Mouse (Mus musculus) adrenal gland, adult (tissue): Measurements from ENCODE around the gene Pgpep1.

Experiments
- DNase-seq, 2 experiments: peaks; one replicate each; pipeline ENCODE4 v3.0.0; 2022 to 2023; ENCODE audit warnings: low spot score in 1 of 2; ENCODE audit not compliant: inconsistent age in 2 of 2

The Pgpep1 gene

DNA sequence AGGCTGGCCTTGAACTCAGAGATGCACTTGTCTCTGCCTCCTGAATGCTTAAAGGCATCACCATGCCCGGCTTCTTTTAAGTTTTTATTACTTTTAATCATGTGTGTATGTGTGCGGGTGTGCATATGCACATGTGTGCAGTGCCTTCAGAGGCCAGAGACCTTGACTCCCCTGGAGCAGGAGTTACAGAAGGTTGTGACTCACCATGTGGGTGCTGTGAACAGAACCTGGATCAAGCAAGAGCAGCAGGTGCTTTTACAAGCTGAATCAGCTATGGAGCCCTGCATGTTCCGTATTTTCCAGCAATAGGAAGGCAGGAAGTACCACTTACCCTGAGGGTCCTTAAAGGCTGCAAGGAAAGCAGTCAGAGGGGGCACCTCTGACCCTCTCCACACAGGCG, 31.0 kb upstream of the Pgpep1 start:
- no peak for DNase-seq

DNA sequence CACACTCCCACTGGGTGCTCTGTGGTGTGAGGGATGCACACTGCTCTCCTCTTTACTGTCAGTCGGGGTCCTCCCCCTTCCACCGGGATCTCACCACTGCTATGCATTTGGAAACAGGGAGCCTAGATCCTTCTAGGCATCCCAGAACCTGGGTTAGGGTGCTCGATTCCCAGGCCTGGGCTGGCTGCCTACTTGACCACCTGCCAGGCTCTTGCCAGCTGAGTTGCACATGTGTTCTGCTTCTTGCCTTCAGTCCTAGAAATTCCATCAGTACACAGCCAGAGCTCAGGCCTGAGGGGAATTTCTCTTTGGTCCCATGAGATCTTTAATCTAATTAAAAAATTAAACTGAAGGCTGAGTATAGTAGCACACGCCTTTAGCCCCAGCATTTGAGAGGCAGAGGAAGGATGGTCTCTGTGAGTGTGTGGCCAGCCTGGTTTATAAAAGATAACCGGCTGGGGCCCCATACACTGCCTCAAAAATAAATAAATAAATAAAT, 29.8 kb upstream of the Pgpep1 start:
- no peak for DNase-seq

DNA sequence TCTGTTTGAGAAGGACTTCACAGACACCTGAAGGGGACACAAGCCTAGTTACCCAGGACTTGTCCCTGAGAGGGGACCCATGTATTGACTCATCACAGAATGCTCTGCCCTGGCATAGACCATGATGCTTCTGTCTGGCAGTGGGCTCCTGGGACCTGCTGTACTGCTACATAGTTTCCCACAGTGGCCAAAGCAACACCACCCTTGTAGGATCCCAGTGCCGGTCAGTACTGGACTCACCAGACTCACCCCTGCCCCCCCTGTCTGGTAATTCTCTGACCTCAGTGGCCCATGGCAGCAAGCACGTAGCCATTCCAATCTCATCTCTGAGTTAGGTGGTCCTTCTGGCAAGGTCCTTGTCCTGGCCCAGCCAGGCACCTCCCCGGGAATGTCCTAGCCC, 27.9 kb upstream of the Pgpep1 start:
- DNase-seq = no peak

DNA sequence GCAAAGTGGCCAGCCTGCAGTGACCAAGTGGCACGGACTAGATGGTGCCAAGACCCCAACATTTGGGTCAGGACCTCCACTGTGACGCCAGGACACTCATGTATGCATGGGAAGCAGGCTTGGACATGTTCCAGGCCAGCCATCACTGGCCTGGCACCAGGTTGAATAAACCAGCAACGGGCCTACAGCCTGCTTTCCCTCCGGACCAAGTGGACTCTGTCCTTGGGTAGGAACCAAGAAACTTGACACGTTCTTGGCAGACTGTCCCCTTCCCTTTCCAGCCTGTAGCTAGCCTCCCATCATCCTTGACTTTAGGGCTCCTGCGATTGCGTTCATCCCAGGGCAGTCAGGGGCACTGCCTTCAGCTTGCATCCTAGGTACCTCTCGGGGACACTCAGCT, 27.4 kb upstream of the Pgpep1 start:
- DNase-seq = peak; percentile 90 to 96

DNA sequence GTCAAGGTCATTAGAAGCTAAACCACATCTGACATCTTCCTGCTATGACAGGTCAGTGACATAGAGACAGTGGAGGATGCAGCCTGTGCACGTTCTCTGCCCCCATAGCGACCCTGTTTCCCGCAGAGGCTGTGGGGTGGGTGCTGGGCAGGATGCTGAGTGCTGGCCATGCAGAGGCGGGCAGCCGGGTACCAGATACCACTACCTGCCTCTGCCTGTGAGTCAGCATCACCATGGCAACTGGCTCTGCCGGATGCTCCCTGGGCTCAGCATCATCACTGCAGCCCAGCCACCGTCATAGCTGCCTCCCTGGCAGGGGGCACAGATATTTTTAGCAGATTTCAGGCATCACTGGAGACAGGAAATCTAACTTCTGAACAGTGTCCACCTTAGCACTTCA, 24.1 kb upstream of the Pgpep1 start:
- DNase-seq = no peak

DNA sequence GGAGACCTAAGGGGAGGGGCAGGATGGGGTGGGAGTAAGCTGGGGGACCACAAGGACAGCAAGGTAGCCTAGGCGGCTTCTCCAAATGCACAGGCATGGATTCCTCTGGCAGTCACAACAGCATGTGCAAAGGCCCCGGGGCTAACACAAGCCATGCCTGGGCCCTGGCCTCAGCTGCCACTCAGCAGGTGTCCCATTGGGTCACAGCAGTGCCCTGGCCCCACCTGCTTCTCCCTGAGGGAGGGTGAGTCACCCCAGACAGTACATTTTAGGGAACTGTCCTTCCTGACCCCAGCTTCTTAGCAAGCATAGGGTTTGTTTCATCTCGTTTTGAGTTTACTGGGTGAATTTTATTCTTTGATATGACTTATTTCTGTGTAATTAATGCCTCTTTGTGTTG, 22.5 kb upstream of the Pgpep1 start:
- DNase-seq = peak in 1 of 2 experiments; percentile 66

DNA sequence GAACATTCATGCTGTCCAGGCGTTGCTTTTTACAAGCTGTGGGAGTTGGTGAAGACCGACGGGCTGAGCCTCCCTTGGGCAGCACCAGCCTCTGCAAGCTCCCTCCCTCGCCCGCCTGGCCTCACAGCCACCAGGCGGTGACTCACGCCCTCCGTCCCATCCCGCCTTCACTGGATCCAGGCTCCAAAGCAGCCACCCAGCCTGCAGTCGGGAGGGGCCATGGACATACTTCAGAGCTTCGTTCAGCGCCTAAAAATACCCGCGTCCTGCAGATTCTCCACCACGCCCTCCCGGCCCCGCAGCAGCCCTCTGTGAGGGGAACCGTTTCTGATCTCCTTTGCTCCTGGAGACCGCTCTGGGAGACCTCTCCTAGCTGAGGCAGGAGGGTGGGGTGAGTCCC, 22.0 kb upstream of the Pgpep1 start:
- DNase-seq = peak; percentile 93 to 95

DNA sequence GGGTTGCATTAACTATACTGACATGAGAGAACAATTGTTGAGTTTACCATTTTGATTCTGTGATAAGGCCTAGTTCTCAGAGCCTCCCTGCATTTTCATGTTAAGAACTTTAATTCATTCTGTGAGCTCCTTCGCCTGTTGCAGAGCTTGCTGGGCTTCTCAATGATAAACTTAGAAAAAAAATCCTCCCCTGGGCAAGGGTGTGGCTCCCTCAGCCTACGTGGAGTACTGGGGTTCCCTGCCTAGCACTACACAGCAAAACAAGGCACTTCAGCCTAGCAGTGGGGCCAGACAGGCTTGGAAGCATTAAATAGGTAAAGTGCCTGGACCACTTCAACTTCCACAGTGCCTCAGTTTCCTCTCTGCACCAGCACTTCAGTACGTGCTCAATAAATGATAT, 21.2 kb upstream of the Pgpep1 start:
- no peak for DNase-seq

DNA sequence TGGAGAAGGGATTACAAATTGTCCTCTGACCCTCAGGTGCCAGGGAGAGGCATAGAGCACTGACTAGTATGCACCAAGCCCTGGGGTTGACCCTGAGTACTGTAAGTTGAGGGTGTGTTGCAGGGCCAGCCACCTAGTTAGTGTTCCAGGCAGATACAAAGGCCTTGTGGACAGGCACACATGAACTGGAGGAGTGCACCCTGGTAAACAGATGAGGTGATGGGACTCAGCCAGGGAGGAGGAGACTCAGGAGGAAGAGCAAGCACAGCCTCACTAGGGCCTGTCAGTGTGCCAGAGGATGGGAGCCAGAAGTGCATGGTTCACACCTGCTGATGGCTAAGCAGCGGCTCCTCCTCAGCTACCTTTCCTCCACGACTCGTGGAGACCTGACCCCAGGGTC, 19.9 kb upstream of the Pgpep1 start:
- DNase-seq = no peak

DNA sequence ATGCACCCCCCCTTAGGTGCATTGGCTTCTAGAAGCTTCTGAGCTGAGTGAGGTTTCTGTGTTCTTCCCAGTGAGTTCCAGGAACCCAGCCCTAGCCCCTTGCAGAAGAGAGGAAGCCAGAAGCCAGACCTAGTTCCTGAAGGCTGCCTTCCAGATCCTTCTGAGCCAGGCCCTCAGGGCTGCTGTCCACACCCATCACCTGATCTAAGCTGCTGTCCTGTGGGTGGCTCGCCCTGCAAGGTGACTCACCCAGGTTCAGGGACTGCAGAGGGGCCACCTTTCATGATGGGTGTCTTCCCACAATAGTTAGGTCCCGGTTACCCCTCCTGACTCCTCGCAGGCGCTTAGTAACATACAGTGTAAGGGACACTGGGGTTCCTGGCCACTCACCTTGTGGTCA, 19.2 kb upstream of the Pgpep1 start:
- DNase-seq = no peak

DNA sequence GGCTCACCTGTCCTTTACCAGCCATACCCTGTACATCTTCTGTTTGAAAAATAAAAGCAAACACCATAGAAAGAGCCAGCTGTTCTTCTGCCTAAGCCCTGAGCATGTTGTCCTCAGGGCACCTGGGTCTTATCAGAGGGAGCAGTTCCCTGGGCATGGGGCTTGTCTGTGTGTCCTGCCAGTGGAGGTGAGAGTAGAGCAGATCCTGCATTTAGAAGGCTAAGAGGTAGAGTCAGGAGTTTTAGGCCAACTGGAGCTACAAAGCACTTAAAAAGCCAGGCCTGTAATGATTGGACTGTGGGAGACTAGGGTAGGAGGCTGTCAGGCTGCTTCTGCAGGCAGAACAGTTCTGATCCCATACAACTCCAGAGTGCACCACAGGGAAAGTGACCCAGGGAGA, 18.5 kb upstream of the Pgpep1 start:
- no peak for DNase-seq

DNA sequence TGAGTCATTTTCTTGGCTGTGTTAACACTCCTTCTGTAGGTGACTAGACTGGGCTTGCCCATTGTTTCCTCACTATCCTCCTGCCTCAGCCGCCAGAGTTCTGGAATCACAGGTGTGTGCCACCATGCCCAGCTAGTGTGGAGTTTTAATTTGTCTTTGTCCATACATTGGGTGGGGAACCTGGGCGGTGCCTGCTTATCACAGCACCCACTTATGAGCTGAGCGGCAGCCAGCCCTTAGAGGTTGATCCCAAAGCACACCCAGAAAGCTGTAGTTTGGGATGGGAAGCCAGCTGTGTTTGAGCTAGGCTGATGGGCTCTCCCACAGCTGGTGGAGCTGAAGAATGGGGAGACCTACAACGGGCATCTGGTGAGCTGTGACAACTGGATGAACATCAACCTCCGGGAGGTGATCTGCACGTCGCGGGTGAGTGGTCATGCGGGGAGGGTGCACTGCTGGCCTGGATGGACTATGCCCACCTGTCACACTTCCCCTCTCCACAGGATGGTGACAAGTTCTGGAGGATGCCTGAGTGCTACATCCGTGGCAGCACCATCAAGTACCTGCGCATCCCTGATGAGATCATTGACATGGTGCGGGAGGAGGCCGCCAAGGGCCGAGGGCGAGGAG, 17.4 kb upstream of the Pgpep1 start:
- DNase-seq = no peak

DNA sequence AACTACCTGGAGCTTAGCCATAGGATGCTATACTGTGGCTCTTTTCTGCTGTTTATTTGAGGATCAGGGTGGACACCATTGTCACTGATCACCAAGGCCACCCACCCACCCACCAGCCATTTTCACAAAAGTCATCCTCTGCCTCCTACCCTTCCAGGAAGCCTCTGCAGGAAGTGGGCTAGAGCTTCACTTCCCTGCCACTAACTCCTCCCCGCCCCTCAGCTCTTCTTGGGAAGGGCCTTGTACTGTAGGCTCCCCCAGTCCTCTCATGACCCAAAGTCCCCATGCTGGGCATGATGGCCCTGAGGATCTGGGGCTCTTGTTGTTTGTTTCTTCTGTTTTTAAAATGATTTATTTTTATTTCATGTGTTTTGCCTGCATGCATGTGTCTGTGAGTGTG, 15.1 kb upstream of the Pgpep1 start:
- no peak for DNase-seq

DNA sequence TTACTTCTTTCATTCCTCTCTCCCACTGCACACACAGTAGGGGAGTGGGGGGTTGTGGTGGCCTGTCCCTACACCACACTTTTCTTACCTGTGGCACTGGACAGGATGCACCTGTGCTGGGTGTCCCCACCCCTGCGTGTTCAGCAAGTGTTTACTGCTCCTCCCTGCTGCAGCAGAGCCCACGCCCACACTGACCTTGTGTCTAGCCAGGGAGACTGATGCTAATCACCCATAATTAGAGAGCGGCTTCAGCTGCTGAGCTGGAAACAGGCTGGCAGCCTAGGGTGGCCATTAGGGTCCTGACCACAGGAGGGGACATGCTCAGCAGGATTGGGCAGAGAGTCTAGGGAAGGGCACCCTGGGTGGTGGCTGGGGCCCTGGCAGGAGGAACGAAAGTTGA, 14.5 kb upstream of the Pgpep1 start:
- peak in 1 of 2 experiments; percentile 67 for DNase-seq

DNA sequence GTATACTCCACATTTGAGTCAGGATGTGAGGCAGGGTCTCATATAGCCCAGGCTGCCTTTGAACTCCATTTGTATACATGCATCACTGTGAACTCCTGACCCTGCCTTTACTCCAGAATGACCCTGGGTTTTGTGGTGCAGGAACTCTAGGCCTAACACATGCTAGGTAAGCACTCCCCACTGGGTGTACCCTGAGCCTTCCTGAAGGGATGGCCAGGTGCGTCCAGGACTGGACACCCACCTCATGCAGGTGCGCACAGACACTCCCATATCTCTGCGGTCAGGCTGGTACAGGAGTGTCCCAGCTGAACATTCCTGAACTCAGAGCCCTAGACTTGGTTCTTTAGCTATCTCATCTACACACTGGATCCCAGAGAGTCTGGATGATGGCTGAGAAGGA, 13.9 kb upstream of the Pgpep1 start:
- no peak for DNase-seq

DNA sequence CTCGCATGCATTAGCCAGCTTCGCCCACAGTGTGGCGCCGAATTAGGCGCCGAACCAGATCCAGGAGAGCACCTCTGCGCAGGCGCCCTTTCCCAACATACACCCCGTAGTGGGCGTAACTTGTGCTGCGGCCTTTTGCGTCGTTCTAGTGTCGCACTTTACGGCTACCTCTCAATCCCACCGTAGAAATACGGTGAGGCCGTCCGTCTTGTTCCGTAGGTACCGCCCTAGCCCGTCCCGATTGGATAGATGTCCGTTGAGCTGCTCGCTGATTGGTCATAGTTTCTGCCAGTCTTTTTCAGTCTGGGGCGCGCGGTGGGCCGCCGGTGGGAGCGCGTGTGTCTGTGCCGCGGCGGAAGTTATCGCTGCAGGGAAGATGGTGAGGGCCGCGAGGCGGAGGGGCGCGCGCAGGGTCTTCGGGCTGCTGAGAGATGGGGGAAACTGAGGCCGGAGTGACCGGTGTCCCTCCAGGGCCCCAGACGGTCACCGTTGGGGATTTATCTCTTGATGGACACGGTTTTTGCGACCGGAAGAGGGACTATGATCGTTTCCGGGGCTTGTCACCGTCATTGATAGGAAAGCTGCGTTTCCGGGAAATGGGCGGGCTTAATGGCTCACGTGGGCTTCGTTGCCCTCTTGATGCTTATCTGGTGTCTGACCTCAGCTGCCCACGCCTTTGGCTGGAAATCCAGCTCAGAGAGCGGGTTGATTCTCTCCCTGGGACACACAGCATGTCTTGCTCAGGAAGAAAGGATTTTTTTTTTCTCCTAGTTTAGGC, 13.1 kb upstream of the Pgpep1 start, which contains the start of gene Lsm4:
Gene Lsm4, plus strand, starts transcription at position 170 of the 778 bp plus-strand sequence.
- DNase-seq = peak; percentile 97 to 100

DNA sequence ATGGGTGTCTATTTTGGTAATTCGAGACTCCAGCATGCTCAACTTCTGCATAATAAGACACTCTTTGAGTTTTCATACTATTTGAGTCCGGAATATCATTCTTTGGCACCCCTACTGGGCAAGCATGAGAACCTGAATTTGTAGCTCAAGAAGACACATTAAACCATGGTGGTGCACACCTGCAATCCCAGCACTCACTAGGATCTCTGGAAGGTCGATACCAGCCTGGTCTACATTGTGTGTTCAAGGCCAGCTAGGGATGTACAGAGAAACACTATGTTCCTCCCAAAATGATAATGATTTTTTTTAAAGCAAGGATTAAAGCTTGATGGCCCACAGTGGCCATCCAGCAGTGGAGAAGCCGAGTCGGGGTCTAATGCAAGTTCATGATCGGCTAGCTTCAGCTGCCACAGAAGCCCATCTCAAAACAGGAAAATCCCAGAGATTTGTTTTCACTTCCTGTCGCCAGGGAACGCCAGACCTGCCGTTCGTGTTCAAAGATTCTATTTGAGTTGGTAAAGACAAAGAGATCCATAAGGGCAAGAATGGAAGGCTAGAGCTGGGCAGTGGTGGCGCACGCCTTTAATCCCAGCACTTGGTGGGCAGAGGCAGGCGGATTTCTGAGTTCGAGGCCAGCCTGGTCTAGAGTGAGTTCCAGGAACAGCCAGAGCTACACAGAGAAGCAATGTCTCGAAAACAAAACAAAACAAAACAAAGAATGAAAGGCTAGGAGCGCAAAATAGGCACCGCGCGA, 12.3 kb upstream of the Pgpep1 start:
- DNase-seq = peak in 1 of 2 experiments; percentile 62

DNA sequence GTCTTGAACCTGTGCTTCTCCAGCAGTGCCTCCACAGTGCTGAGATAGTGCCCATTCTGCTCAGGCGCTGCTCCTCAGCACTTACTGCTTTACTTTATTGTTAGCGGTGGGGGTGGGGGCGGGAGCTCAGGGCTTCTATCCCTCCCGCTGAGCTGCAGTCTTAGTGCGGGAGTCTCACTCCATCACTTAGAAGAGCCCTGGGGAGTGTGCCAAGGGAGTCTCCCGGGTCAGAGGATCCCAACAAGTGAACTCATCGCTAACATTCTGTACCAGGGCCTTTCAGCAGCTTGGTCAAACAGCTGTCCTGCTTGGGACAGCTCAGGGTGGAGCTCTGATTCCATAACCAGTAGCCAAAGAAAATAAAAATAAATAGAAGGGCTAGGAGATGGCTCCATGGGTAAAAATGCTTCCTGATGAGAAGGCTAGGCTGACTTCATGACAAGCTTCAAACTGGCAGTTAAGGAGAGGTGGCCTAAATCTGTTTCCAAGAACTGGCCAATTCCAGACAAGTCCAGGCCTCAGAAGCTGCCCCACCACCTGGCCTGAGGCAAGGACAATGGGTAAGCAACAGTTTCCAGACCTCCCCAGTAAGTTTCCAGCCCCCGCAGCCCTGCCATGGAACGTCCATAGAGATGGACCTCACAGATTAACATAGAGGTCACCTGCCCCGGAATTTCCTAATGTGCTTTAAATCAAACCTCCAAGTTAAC, 11.6 kb upstream of the Pgpep1 start:
- no peak for DNase-seq

DNA sequence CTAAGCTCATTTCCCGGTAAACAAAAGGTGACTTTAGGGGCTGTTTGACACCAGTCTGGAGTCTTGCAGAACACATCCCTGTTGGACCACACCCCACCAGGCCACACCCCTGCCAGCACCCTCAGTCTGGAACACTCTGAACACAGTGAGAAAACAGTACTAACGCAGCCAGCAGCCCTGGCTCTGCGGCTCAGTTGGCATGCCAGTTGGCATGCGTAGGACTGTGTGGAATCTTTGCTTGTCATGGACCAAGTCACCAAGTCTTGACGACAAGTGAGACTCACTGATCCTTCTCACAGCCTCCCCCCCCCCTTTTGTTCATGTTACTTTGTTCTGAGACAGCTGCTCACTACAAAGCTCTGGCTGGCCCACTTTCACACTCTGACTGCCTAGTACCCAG, 6.9 kb upstream of the Pgpep1 start:
- DNase-seq = no peak

DNA sequence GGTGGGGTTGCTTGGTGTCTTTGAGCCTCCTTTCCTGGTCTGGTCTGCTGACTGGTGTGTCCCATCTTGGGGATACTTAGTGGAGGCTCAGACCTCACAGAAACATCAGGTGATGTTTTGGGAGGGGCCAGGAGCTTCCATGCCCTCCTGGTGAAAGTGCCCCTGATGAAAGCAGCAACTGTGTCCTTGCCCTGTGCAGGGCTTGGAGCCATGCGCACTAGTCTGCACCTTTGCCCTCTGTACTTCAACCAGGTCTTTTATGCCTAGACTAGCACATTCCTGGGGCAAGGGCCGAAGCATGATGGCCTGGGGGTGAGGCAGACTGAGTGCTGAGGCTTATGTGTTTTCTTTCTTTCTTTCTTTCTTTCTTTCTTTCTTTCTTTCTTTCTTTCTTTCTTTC, 5.4 kb upstream of the Pgpep1 start:
- DNase-seq = no peak

DNA sequence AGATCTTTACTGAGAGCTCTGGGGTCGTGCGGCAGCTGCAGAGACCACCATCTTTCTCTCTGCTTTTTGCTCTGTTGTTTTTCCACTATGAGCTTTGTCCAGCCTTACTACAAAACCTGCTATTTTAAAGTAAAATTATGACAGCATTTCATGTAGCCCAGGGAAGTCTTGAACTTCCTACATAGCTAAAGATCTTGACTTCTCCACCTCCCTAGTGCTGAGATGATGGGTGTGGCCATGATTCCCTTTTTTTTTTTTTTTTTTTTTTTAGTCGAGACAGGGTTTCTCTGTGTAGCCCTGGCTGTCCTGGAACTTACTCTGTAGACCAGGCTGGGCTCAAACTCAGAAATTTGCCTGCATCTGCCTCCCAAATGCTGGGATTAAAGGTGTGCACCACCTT, 4.4 kb upstream of the Pgpep1 start:
- DNase-seq = no peak
